Mouse (Mus musculus): Measurements from ENCODE around the gene Catsper1. TPM values are rescaled to one million over a fixed set of nuclear protein-coding genes. Genes with fewer than 3 reads are reported as not detected.
"Not testable (repeated sequence)": the region's sequence is repeated elsewhere in the genome, so short reads cannot be mapped to it uniquely, and the experiment has no call there.

The Catsper1 gene
- polyA plus RNA-seq, 1 experiment from 2014 or later: not detected

DNA sequence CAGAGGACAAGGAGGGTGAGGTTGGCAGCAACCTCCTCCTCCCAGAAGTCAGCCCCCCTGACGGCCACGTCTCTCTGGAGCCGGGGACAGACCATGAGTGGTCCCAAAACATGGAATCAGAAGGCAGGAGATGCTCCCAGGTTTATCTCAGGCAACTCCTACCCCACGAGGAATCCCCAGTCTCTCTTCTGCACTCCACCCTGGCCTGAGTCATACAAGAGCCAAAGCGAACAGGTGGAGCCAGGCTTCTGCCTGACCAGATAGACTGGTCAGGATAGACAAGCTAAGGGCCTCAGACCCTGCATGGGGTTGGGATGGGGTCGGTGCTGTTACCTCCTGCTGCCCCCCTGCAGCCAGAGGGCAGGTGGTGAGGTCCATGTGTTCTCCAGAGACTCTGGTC, 12.5 kb downstream of the Catsper1 start:
- Histone ChIP-seq H3K9ac (ENCODE audit: low read depth, low read length) (no peak overlapping the region; the same call in 1 of the 2 replicates), H3K9me3 (replicated peaks; ENCODE audit: control insufficient read depth, low read length, poor library complexity, severe bottlenecking) (no peaks in the 10 kb centered on the region), H3K36me3 (ENCODE audit: control insufficient read depth, insufficient read depth, low read length) (no peaks in the 10 kb centered on the region), H3K27ac (ENCODE audit: low read length) (no peak overlapping the region), H3K4me1 (ENCODE audit: control insufficient read depth, insufficient read depth, low read length) (peaks cover 9% of the 10 kb centered on the region), H3K4me3 (ENCODE audit: low read depth, low read length) (no peak overlapping the region), H3K4me2 (ENCODE audit: low read length) (no peak overlapping the region), H3K27me3 (ENCODE audit: control insufficient read depth, insufficient read depth, low read depth, low read length) (no peaks in the 10 kb centered on the region)
- 87% methylated on average over 6 of the region's 6 CpGs for WGBS
- ATAC-seq: no peak

GRCm38 (mm10) chr19:5348526-5349501, 13.3 kb downstream of the Catsper1 start:
- Histone ChIP-seq H3K27ac (ENCODE audit: low read length) (no peak overlapping the region), H3K27me3 (ENCODE audit: control insufficient read depth, insufficient read depth, low read depth, low read length) (no peaks in the 10 kb centered on the region), H3K36me3 (ENCODE audit: control insufficient read depth, insufficient read depth, low read length) (no peaks in the 10 kb centered on the region), H3K9me3 (replicated peaks; ENCODE audit: control insufficient read depth, low read length, poor library complexity, severe bottlenecking) (no peaks in the 10 kb centered on the region), H3K4me3 (ENCODE audit: low read depth, low read length) (peak overlapping the region; percentile 39), H3K4me1 (ENCODE audit: control insufficient read depth, insufficient read depth, low read length) (peaks cover 9% of the 10 kb centered on the region), H3K9ac (ENCODE audit: low read depth, low read length) (peak overlapping the region; percentile 71), H3K4me2 (ENCODE audit: low read length) (peak overlapping the region; percentile 68)
- no peak for ATAC-seq
- WGBS: 6% methylated on average over 34 of the region's 34 CpGs

DNA sequence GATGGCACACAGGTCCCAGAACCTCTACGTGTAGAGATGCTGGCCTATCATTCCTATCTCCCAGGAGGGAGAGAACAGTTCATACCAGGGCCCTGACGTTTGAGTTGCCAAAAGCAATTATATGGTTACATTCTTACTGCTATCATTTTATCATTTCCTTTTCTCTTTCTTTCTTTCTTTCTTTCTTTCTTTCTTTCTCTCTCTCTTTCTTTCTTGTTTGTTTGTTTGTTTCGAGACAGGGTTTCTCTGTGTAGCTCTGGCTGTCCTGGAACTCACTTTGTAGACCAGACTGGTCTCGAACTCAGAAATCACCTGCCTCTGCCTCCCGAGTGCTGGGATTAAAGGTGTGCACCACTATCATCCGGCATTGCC, 13.9 kb downstream of the Catsper1 start, which contains the start of gene Cst6:
Cst6 (minus strand) TSS at position 73 of the 372 bp plus-strand sequence.
- not testable (repeated sequence) for H3K27ac ChIP-seq (ENCODE audit: low read length); ATAC-seq; H3K27me3 ChIP-seq (ENCODE audit: control insufficient read depth, insufficient read depth, low read depth, low read length); H3K9me3 ChIP-seq (replicated peaks; ENCODE audit: control insufficient read depth, low read length, poor library complexity, severe bottlenecking); H3K4me1 ChIP-seq (ENCODE audit: control insufficient read depth, insufficient read depth, low read length); H3K36me3 ChIP-seq (ENCODE audit: control insufficient read depth, insufficient read depth, low read length)
- WGBS: 67% methylated on average over 6 of the region's 6 CpGs
- Histone ChIP-seq H3K4me3 (ENCODE audit: low read depth, low read length) (peak within 1 kb of the TSS; percentile 39), H3K9ac (ENCODE audit: low read depth, low read length) (peak within 1 kb of the TSS; percentile 71), H3K4me2 (ENCODE audit: low read length) (peak within 1 kb of the TSS; percentile 68)

DNA sequence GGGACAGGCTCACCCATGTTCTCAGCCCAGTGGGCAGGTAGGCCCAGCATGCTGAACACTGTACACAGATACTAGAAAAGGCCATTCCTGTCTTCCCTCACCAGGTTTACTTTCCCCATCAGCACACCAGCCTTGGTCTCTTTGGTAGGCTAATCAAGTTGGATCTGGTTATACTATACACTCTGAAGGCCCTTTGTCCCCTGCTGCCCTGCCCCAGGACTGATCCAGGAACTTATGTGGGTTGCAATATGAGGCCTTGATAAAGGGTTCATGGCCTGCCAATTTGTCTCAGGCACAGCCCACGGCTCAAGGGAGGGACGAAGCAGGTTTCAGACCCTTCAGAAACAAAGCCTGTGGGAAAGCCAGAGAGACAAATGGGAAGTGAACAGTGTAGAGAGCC, 18.1 kb downstream of the Catsper1 start:
- WGBS: 80% methylated on average over 2 of the region's 2 CpGs

GRCm38 (mm10) chr19:5356080-5356479, 20.5 kb downstream of the Catsper1 start:
- WGBS: no CpG with 5 or more reads among the region's 1 CpGs
- ATAC-seq: no peak
- H3K9ac ChIP-seq (ENCODE audit: low read depth, low read length): no peak overlapping the region
- no peak overlapping the region for H3K4me3 ChIP-seq (ENCODE audit: low read depth, low read length)
- no peaks in the 10 kb centered on the region for H3K9me3 ChIP-seq (replicated peaks; ENCODE audit: control insufficient read depth, low read length, poor library complexity, severe bottlenecking)
- no peaks in the 10 kb centered on the region for H3K4me1 ChIP-seq (ENCODE audit: control insufficient read depth, insufficient read depth, low read length)
- H3K36me3 ChIP-seq (ENCODE audit: control insufficient read depth, insufficient read depth, low read length): no peaks in the 10 kb centered on the region
- no peaks in the 10 kb centered on the region for H3K27me3 ChIP-seq (ENCODE audit: control insufficient read depth, insufficient read depth, low read depth, low read length)
- H3K27ac ChIP-seq (ENCODE audit: low read length): no peak overlapping the region
- H3K4me2 ChIP-seq (ENCODE audit: low read length): no peak overlapping the region

More for the DNA sequence above, 18.1 kb downstream of the Catsper1 start:
- H3K9me3 ChIP-seq (replicated peaks; ENCODE audit: control insufficient read depth, low read length, poor library complexity, severe bottlenecking): no peaks in the 10 kb centered on the region
- H3K36me3 ChIP-seq (ENCODE audit: control insufficient read depth, insufficient read depth, low read length): no peaks in the 10 kb centered on the region
- ATAC-seq: no peak
- no peak overlapping the region for H3K9ac ChIP-seq (ENCODE audit: low read depth, low read length)
- no peak overlapping the region for H3K4me3 ChIP-seq (ENCODE audit: low read depth, low read length)
- H3K27me3 ChIP-seq (ENCODE audit: control insufficient read depth, insufficient read depth, low read depth, low read length): no peaks in the 10 kb centered on the region
- H3K4me1 ChIP-seq (ENCODE audit: control insufficient read depth, insufficient read depth, low read length): peaks cover 7% of the 10 kb centered on the region
- H3K4me2 ChIP-seq (ENCODE audit: low read length): no peak overlapping the region
- no peak overlapping the region for H3K27ac ChIP-seq (ENCODE audit: low read length)

GRCm38 (mm10) chr19:5362186-5362585, 26.6 kb downstream of the Catsper1 start:
- Histone ChIP-seq H3K4me1 (ENCODE audit: control insufficient read depth, insufficient read depth, low read length) (peaks cover 5% of the 10 kb centered on the region), H3K27me3 (ENCODE audit: control insufficient read depth, insufficient read depth, low read depth, low read length) (no peaks in the 10 kb centered on the region), H3K4me2 (ENCODE audit: low read length) (no peak overlapping the region), H3K27ac (ENCODE audit: low read length) (no peak overlapping the region), H3K36me3 (ENCODE audit: control insufficient read depth, insufficient read depth, low read length) (0 out of 2 replicates have a peak, but pooled peaks cover 4% of the 10 kb centered on the region), H3K9ac (ENCODE audit: low read depth, low read length) (no peak overlapping the region), H3K9me3 (replicated peaks; ENCODE audit: control insufficient read depth, low read length, poor library complexity, severe bottlenecking) (no peaks in the 10 kb centered on the region), H3K4me3 (ENCODE audit: low read depth, low read length) (no peak overlapping the region)
- ATAC-seq: no peak
- 90% methylated on average over 2 of the region's 2 CpGs for WGBS

DNA sequence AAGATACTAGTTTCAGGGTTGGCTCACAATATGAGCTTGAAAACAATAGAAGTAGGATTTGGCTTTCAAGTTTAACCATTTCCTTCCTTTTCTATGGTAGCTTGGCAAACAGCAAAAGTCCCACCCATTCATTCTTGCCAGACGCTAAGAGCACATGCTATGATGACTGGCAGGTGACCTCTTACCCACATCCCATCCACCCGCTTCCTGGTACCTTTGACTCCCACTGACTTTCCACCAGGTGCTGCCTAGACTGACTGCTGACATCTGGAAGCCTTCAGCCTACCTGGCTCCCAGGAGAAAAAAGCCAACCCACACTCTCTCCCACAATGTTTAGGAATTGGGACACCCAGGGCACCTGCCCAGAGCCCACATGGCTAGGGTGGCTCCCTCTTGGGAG, 28.6 kb downstream of the Catsper1 start:
- Histone ChIP-seq H3K9me3 (replicated peaks; ENCODE audit: control insufficient read depth, low read length, poor library complexity, severe bottlenecking) (no peaks in the 10 kb centered on the region), H3K27me3 (ENCODE audit: control insufficient read depth, insufficient read depth, low read depth, low read length) (no peaks in the 10 kb centered on the region), H3K4me3 (ENCODE audit: low read depth, low read length) (no peak overlapping the region), H3K36me3 (ENCODE audit: control insufficient read depth, insufficient read depth, low read length) (peaks cover 6% of the 10 kb centered on the region; the same call in 1 of the 2 replicates), H3K27ac (ENCODE audit: low read length) (no peak overlapping the region), H3K4me2 (ENCODE audit: low read length) (no peak overlapping the region), H3K4me1 (ENCODE audit: control insufficient read depth, insufficient read depth, low read length) (peaks cover 15% of the 10 kb centered on the region), H3K9ac (ENCODE audit: low read depth, low read length) (no peak overlapping the region)
- 93% methylated on average over 2 of the region's 2 CpGs for WGBS
- no peak for ATAC-seq

- Histone ChIP-seq H3K4me2 (ENCODE audit: low read length) (peak overlapping the region; percentile 82), H3K27me3 (ENCODE audit: control insufficient read depth, insufficient read depth, low read depth, low read length) (no peaks in the 10 kb centered on the region), H3K36me3 (ENCODE audit: control insufficient read depth, insufficient read depth, low read length) (peaks cover 17% of the 10 kb centered on the region), H3K4me1 (ENCODE audit: control insufficient read depth, insufficient read depth, low read length) (peaks cover 15% of the 10 kb centered on the region), H3K4me3 (ENCODE audit: low read depth, low read length) (peak overlapping the region; percentile 97), H3K27ac (ENCODE audit: low read length) (peak overlapping the region; percentile 94), H3K9me3 (replicated peaks; ENCODE audit: control insufficient read depth, low read length, poor library complexity, severe bottlenecking) (no peaks in the 10 kb centered on the region), H3K9ac (ENCODE audit: low read depth, low read length) (peak overlapping the region; percentile 84)
- ATAC-seq: no peak
- WGBS: 16% methylated on average over 11 of the region's 11 CpGs
Measured at GRCm38 (mm10) chr19:5365751-5366150, 30.2 kb downstream of the Catsper1 start.

Measured in midbrain, embryonic 16.5 days (tissue).